Mouse (Mus musculus) CH12.LX (cell line): Measurements from ENCODE around the gene Slc7a8. TPM values are rescaled to one million over a fixed set of nuclear protein-coding genes. Genes with fewer than 3 reads are reported as not detected.

ENCODE experiments used
- DNase-seq: peaks from one replicate; pipeline ENCODE4 v3.0.0-alpha.2; 2013; ENCODE audit errors: extremely low read depth
- H3K27ac ChIP-seq: 2 replicates; pipeline ENCODE4 v1.5.1; 2012; ENCODE audit warnings: low read depth, mild to moderate bottlenecking, control low read depth, moderate library complexity; ENCODE audit not compliant: insufficient read depth
- H3K27me3 ChIP-seq: replicated peaks from 2 replicates; pipeline ENCODE3; 2012; ENCODE audit warnings: inconsistent platforms
- H3K36me3 ChIP-seq, 2 experiments: replicated peaks in 1 of 2; 2 replicates each; pipeline versions ENCODE3 to v1.6.1; 2012; ENCODE audit warnings: inconsistent platforms in 1 of 2, low read length in 1 of 2, mild to moderate bottlenecking in 1 of 2, mixed read lengths in 1 of 2, moderate library complexity in 1 of 2; ENCODE audit not compliant: control insufficient read depth in 1 of 2, insufficient read depth in 1 of 2
- H3K4me1 ChIP-seq, 2 experiments: 2 replicates each; pipeline ENCODE4 v1.6.1; 2012; ENCODE audit warnings: inconsistent platforms in 1 of 2, moderate library complexity in 1 of 2; ENCODE audit not compliant: insufficient read depth in 2 of 2, control insufficient read depth in 1 of 2
- H3K4me2 ChIP-seq: 2 replicates; pipeline ENCODE4 v1.6.1; 2012; ENCODE audit warnings: low read depth, mild to moderate bottlenecking, control low read depth; ENCODE audit not compliant: poor library complexity, insufficient read depth, severe bottlenecking
- H3K4me3 ChIP-seq, 3 experiments: fragments of 150-350 bp in 1 of 3; sonication (generic) in 1 of 3; replicated peaks in 1 of 3; 2 replicates each; pipeline versions ENCODE3 to v1.5.1; 2011 to 2012; ENCODE audit warnings: low read depth in 2 of 3, low read length in 2 of 3, mild to moderate bottlenecking in 2 of 3, moderate library complexity in 2 of 3, control low read depth in 1 of 3, improper control_type of control experiment in 1 of 3, inconsistent platforms in 1 of 3, mixed read lengths in 1 of 3; ENCODE audit not compliant: poor library complexity in 1 of 3
- H3K79me2 ChIP-seq: replicated peaks from 2 replicates; pipeline ENCODE4 v1.6.1; 2012; ENCODE audit warnings: mild to moderate bottlenecking, moderate library complexity; ENCODE audit not compliant: control insufficient read depth, poor library complexity, insufficient read depth, severe bottlenecking; ENCODE audit errors: extremely low read depth
- H3K9ac ChIP-seq: 2 replicates; pipeline ENCODE4 v1.6.1; 2012; ENCODE audit warnings: low read depth, mild to moderate bottlenecking, control low read depth, moderate library complexity; ENCODE audit not compliant: insufficient read depth
- H3K9me3 ChIP-seq: replicated peaks from 2 replicates; pipeline ENCODE3; 2012; ENCODE audit warnings: low read length, inconsistent platforms, mixed read lengths
- CHD2 ChIP-seq: IDR thresholded peaks from 2 replicates; pipeline ENCODE4 v1.6.1; 2011; ENCODE audit warnings: low read length, improper control_type of control experiment
- CTCF ChIP-seq, 2 experiments: IDR thresholded peaks in 1 of 2; conservative IDR thresholded peaks in 1 of 2; 2 replicates each; pipeline ENCODE4 v1.5.1; 2011 to 2012; ENCODE audit warnings: low read depth in 2 of 2, low read length in 2 of 2, improper control_type of control experiment in 1 of 2, inconsistent platforms in 1 of 2, mild to moderate bottlenecking in 1 of 2, moderate library complexity in 1 of 2
- E2F4 ChIP-seq: IDR thresholded peaks from 2 replicates; pipeline ENCODE4 v1.6.1; 2011; ENCODE audit warnings: low read depth, low read length, improper control_type of control experiment; ENCODE audit not compliant: insufficient replicate concordance
- GABPA ChIP-seq: IDR thresholded peaks from 2 replicates; pipeline ENCODE4 v1.6.1; 2012; ENCODE audit warnings: low read depth, low read length, improper control_type of control experiment, inconsistent platforms; ENCODE audit not compliant: insufficient replicate concordance
- HCFC1 ChIP-seq: IDR thresholded peaks from 2 replicates; pipeline ENCODE4 v1.6.1; 2012; ENCODE audit warnings: low read depth, mild to moderate bottlenecking, inconsistent platforms, low read length, improper control_type of control experiment
- IRF4 ChIP-seq: IDR thresholded peaks from 2 replicates; pipeline ENCODE4 v1.6.1; 2014; ENCODE audit warnings: low read depth, mild to moderate bottlenecking, inconsistent platforms, low read length, improper control_type of control experiment
- JUN ChIP-seq: IDR thresholded peaks from 2 replicates; pipeline ENCODE4 v1.6.1; 2011; ENCODE audit warnings: low read depth, mild to moderate bottlenecking, low read length, improper control_type of control experiment, moderate library complexity; ENCODE audit not compliant: insufficient read depth
- MAFK ChIP-seq: IDR thresholded peaks from 2 replicates; pipeline ENCODE4 v1.6.1; 2011; ENCODE audit warnings: low read length, improper control_type of control experiment; ENCODE audit not compliant: insufficient replicate concordance
- MAX ChIP-seq: IDR thresholded peaks from 2 replicates; pipeline ENCODE4 v1.6.1; 2011; ENCODE audit warnings: low read length, improper control_type of control experiment
- MEF2A ChIP-seq: IDR thresholded peaks from 2 replicates; pipeline ENCODE4 v1.6.1; 2014; ENCODE audit warnings: low read depth, mild to moderate bottlenecking, inconsistent platforms, low read length, improper control_type of control experiment, borderline replicate concordance
- MXI1 ChIP-seq: IDR thresholded peaks from 2 replicates; pipeline ENCODE4 v1.6.1; 2011; ENCODE audit warnings: mild to moderate bottlenecking, low read depth, low read length, improper control_type of control experiment
- MYC ChIP-seq: IDR thresholded peaks from 2 replicates; pipeline ENCODE4 v1.6.1; 2011; ENCODE audit warnings: low read depth, mild to moderate bottlenecking, improper control_type of control experiment, low read length
- NELFE ChIP-seq: IDR thresholded peaks from 2 replicates; pipeline ENCODE4 v1.6.1; 2011; ENCODE audit warnings: low read depth, low read length, improper control_type of control experiment
- POLR2AphosphoS2 ChIP-seq: IDR thresholded peaks from 2 replicates; pipeline ENCODE4 v1.6.1; 2011; ENCODE audit warnings: low read depth, low read length, improper control_type of control experiment
- RCOR1 ChIP-seq: conservative IDR thresholded peaks from 2 replicates; pipeline ENCODE4 v1.6.1; 2012; ENCODE audit warnings: low read depth, mild to moderate bottlenecking, inconsistent platforms, low read length, improper control_type of control experiment
- SMC3 ChIP-seq: IDR thresholded peaks from 2 replicates; pipeline ENCODE4 v1.6.1; 2011; ENCODE audit warnings: low read depth, low read length, improper control_type of control experiment
- TBP ChIP-seq: conservative IDR thresholded peaks from 2 replicates; pipeline ENCODE4 v1.6.1; 2011; ENCODE audit warnings: low read depth, low read length, improper control_type of control experiment
- UBTF ChIP-seq: IDR thresholded peaks from 2 replicates; pipeline ENCODE4 v1.6.1; 2012; ENCODE audit warnings: low read depth, mild to moderate bottlenecking, inconsistent platforms, low read length, improper control_type of control experiment, moderate library complexity
- USF1 ChIP-seq: IDR thresholded peaks from 2 replicates; pipeline ENCODE4 v1.6.1; 2014; ENCODE audit warnings: low read depth, mild to moderate bottlenecking, inconsistent platforms, low read length, improper control_type of control experiment
- ZC3H11A ChIP-seq: IDR thresholded peaks from 2 replicates; pipeline ENCODE4 v1.6.1; 2012; ENCODE audit warnings: low read depth, mild to moderate bottlenecking, inconsistent platforms, low read length, improper control_type of control experiment
- ZKSCAN1 ChIP-seq: IDR thresholded peaks from 2 replicates; pipeline ENCODE4 v1.6.1; 2012; ENCODE audit warnings: low read depth, inconsistent platforms, low read length, improper control_type of control experiment, borderline replicate concordance
- dilution Hi-C: fragments of 300-500 bp; cut with MboI; formaldehyde crosslinking; loops from 2 replicates; pipeline ENCODE4 v1.14.3; 2020; ENCODE audit warnings: low sequenced_read_pairs; ENCODE audit not compliant: extremely low pct_unique_long_range_greater_than_20kb, extremely low pct_ligation_motif_present
- in situ Hi-C: fragments of 300-500 bp; cut with MboI; formaldehyde crosslinking; loops from 3 replicates; pipeline ENCODE4 v1.14.3; 2019; ENCODE audit warnings: low sequenced_read_pairs, low pct_ligation_motif_present, low pct_unique_long_range_greater_than_20kb, mixed read lengths
- polyA plus RNA-seq: library from polyadenylated mRNA; unstranded; fragments of >175 nt; gene quantifications from 2 replicates; pipeline ENCODE4 v1.2.1, GENCODE M21; 2012; ENCODE audit warnings: low read depth; ENCODE audit not compliant: insufficient read length
- total RNA-seq, 2 experiments: library from RNA; depleted of rRNA; stranded (reverse); fragments of 300-350 nt in 1 of 2; fragments of >200 nt in 1 of 2; gene quantifications; 2 replicates each; pipeline ENCODE4 v1.2.3; 2012 to 2014

Slc7a8 gene
- total and polyA plus RNA-seq, 3 experiments = 0.13 to 0.17 TPM; not detected in 1

- TF ChIP-seq MAFK = no peak
Observed at GRCm38 (mm10) chr14:54742375-54742774, 39.4 kb downstream of the Slc7a8 start (continued).

GRCm38 (mm10) chr14:54741721-54742120 lies 40.0 kb downstream of the Slc7a8 start:
- no peak overlapping the region for H3K4me2 ChIP-seq
- no peaks in the 10 kb centered on the region for H3K36me3 ChIP-seq
- H3K4me1 ChIP-seq = peaks cover 0 to 3% of the 10 kb centered on the region in 2 experiments; a peak in 1 of 4 replicates
- H3K27me3 ChIP-seq = no peaks in the 10 kb centered on the region
- H3K27ac ChIP-seq = no peak overlapping the region
- no peak for TF ChIP-seq HCFC1
- TF ChIP-seq TBP = no peak
- TF ChIP-seq MXI1 = no peak
- no peak for TF ChIP-seq CHD2
- no peak overlapping the region for H3K4me3 ChIP-seq
- no peak overlapping the region for H3K9ac ChIP-seq
- H3K9me3 ChIP-seq = no peaks in the 10 kb centered on the region
- no peaks in the 10 kb centered on the region for H3K79me2 ChIP-seq
- DNase-seq = no peak
- in situ Hi-C loops = no loop called here
- dilution Hi-C loops = no loop called here

DNA sequence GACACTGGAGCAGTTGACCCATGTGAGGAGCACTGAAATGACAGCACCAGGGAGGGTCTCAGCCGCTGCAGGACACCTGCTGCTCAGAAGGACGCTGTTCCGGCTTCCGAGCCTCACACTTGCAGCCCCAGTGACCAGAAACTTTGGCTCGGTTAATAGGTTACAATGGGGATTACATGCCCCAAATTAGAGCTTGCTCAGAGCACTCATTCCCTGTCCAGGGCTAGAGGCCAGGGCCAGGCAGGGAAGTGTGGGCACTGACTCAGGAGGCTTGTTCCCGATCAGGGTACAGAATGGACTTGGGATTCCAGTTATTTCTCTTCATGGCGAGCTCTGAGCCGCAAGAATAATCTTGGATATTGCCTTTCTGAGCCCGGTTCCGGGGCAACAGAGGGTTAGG lies 44.1 kb downstream of the Slc7a8 start:
- Histone ChIP-seq H3K4me2 (no peak overlapping the region), H3K9me3 (no peaks in the 10 kb centered on the region), H3K4me1 (no peaks in the 10 kb centered on the region), H3K79me2 (no peaks in the 10 kb centered on the region), H3K4me3 (no peak overlapping the region), H3K9ac (no peak overlapping the region), H3K27ac (no peak overlapping the region), H3K27me3 (no peaks in the 10 kb centered on the region), H3K36me3 (no peaks in the 10 kb centered on the region)
- in situ Hi-C loops = loop anchor here (5.0 kb wide), 1 partner anchor 35 kb away; no protein-coding TSS in a partner anchor
- TF ChIP-seq POLR2AphosphoS2 = no peak
- dilution Hi-C loops = no loop called here
- DNase-seq = no peak

DNA sequence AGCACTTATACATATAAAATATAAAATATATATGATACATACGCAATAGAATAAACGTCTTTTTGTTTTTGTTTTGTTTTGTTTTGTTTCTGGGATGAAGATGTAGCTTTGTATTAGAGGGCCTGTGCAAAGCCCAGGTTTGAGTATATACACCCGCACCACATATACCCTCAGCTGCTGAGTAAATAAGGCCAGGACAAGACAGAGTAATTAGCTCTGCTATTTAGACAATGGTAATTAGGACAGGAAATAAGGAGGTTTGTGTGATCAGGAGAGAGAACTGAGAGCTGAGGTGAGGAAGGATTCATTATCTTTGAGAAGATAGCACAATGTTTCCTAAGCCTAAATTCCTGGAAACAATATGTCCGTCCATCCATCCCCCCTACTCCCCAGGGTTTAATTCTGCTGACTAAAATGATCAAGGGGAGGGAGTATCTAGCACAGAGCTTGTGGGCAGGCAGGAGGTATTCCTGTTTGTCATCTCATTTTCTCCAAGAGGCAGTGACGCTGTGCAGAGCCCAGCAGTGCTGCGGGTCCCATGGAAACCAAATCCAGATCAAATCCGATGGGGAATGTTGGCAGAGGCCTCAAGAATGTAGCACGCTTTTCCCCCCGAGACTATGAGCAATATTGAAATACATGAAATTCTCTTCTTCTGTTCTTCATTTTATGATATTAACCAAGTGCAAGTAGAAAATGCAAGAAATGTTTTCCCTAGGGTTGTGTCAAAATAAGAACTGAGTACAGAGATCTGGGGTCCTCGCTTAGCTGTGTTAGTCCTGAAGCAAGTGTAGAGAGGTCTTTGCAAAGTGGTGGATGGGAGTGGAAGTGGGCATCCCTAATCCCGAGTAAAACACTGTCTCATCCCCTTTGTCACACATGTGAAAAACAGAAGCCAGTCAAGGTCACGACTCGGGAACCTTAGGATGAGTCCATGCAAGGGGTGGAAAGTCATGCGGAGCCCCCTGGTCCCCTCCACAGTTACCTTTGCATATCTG lies 44.9 kb downstream of the Slc7a8 start:
- no peak overlapping the region for H3K27ac ChIP-seq
- H3K9ac ChIP-seq = no peak overlapping the region
- dilution Hi-C loops = no loop called here
- H3K4me1 ChIP-seq = no peaks in the 10 kb centered on the region
- H3K4me2 ChIP-seq = no peak overlapping the region
- in situ Hi-C loops = loop anchor here (5.0 kb wide), 1 partner anchor 35 kb away; no protein-coding TSS in a partner anchor
- no peaks in the 10 kb centered on the region for H3K36me3 ChIP-seq
- no peaks in the 10 kb centered on the region for H3K79me2 ChIP-seq
- DNase-seq = no peak
- no peak for TF ChIP-seq ZC3H11A
- TF ChIP-seq UBTF = no peak
- TF ChIP-seq ZKSCAN1 = no peak
- no peak for TF ChIP-seq NELFE
- TF ChIP-seq CTCF (conservative IDR thresholded peaks at IDR 0.05 in 1 of 2, IDR thresholded peaks at IDR 0.05 in 1 of 2; ENCODE audit: low read depth in 2 of 2, low read length in 2 of 2) = no peak
- TF ChIP-seq E2F4 = no peak
- TF ChIP-seq HCFC1 = no peak
- TF ChIP-seq RCOR1 = no peak
- TF ChIP-seq USF1 = no peak
- no peak for TF ChIP-seq MEF2A
- no peak for TF ChIP-seq IRF4
- no peak for TF ChIP-seq MAFK
- no peak for TF ChIP-seq GABPA
- no peak for TF ChIP-seq SMC3
- TF ChIP-seq JUN = no peak
- TF ChIP-seq MAX = no peak
- no peak for TF ChIP-seq MYC
- TF ChIP-seq, all 38 proteins: peak for 0
- peaks cover 1% of the 10 kb centered on the region for H3K27me3 ChIP-seq
- no peak overlapping the region for H3K4me3 ChIP-seq
- no peaks in the 10 kb centered on the region for H3K9me3 ChIP-seq
